Mouse (Mus musculus) left cerebral cortex, adult 18-20 months (tissue): ENCODE data around the gene Emc3. TPM values are rescaled to one million over a fixed set of nuclear protein-coding genes. Genes with fewer than 3 reads are reported as not detected.

ENCODE experiments used
- DNase-seq, 2 experiments: peaks; one replicate each; pipeline ENCODE4 v3.0.0; 2021 to 2022; ENCODE audit warnings: low spot score in 2 of 2, mixed read lengths in 1 of 2
- long read RNA-seq, 2 experiments: library from polyadenylated mRNA; stranded (forward); transcript quantifications; one replicate each; pipeline ENCODE4 v2.0.0; 2021
- total RNA-seq, 2 experiments: library from RNA; stranded (reverse); gene quantifications; 2 replicates each; pipeline ENCODE4 v1.2.3; 2021

Gene Emc3
- total RNA-seq: 10 to 100 TPM; 71.8 to 77.6 TPM
- long read RNA-seq, experiment 1, transcript Emc3-201 (8 exons, 1,985 nt): major isoform, 139 of 156 reads
- long read RNA-seq, experiment 1, partial matches to known transcripts: 0 of 156 reads
- long read RNA-seq, experiment 1, other reads (novel, unspliced or antisense): 16 of 156 reads
- long read RNA-seq, experiment 2, transcript Emc3-201 (8 exons, 1,985 nt): major isoform, 115 of 130 reads
- long read RNA-seq, experiment 2, partial matches to known transcripts: 3 of 130 reads
- long read RNA-seq, experiment 2, other reads (novel, unspliced or antisense): 11 of 130 reads

GRCm38 (mm10) chr6:113530932-113531839, at the start of gene Emc3, which contains the start of gene Fancd2:
TSS of gene Emc3 (minus strand) at chr6:113531652.
TSS of gene Fancd2 (plus strand) at chr6:113531682.
- peak; percentile 93 to 95 for DNase-seq

- DNase-seq: no peak
Measured at GRCm38 (mm10) chr6:113579306-113579705, 47.9 kb upstream of the Emc3 start.

- DNase-seq: peak; percentile 32 to 48
Measured at GRCm38 (mm10) chr6:113576044-113576443, 44.6 kb upstream of the Emc3 start.

- no peak for DNase-seq
Measured at GRCm38 (mm10) chr6:113564557-113564956, 33.1 kb upstream of the Emc3 start.

GRCm38 (mm10) chr6:113559736-113560135, 28.3 kb upstream of the Emc3 start:
- DNase-seq: no peak

GRCm38 (mm10) chr6:113543906-113544481, 12.5 kb upstream of the Emc3 start:
- no peak for DNase-seq

GRCm38 (mm10) chr6:113541610-113542009, 10.2 kb upstream of the Emc3 start:
- DNase-seq: no peak

GRCm38 (mm10) chr6:113534886-113535285, 3.4 kb upstream of the Emc3 start:
- no peak for DNase-seq

GRCm38 (mm10) chr6:113531840-113532404, 470 bp upstream of the Emc3 start:
- DNase-seq: no peak

GRCm38 (mm10) chr6:113523420-113523819, 8.0 kb downstream of the Emc3 start:
- DNase-seq: peak; percentile 43 to 45

- no peak for DNase-seq
Measured at GRCm38 (mm10) chr6:113522310-113522709, 9.1 kb downstream of the Emc3 start.

GRCm38 (mm10) chr6:113517434-113518080, 13.9 kb downstream of the Emc3 start:
- DNase-seq: no peak

- no peak for DNase-seq
Measured at GRCm38 (mm10) chr6:113514600-113514999, 16.9 kb downstream of the Emc3 start.

- no peak for DNase-seq
Measured at GRCm38 (mm10) chr6:113513944-113514343, 17.5 kb downstream of the Emc3 start.

- no peak for DNase-seq
Measured at GRCm38 (mm10) chr6:113508947-113509280, 22.5 kb downstream of the Emc3 start.

- no peak for DNase-seq
Measured at GRCm38 (mm10) chr6:113508272-113508946, 23.0 kb downstream of the Emc3 start.

- DNase-seq: no peak
Measured at GRCm38 (mm10) chr6:113507130-113507529, 24.3 kb downstream of the Emc3 start.

- DNase-seq: no peak
Measured at GRCm38 (mm10) chr6:113505689-113506088, 25.8 kb downstream of the Emc3 start.

GRCm38 (mm10) chr6:113502801-113503200, 28.7 kb downstream of the Emc3 start:
- DNase-seq: no peak

GRCm38 (mm10) chr6:113501388-113502084, 29.9 kb downstream of the Emc3 start, which contains the start of gene Prrt3:
TSS of gene Prrt3 (minus strand) at chr6:113501931.
- peak; percentile 75 to 85 for DNase-seq
